Mouse (Mus musculus) liver, adult 2 months (tissue): Measurements from ENCODE around the gene Olfr10. TPM values are rescaled to one million over a fixed set of nuclear protein-coding genes. Genes with fewer than 3 reads are reported as not detected.
A peak's percentile ranks its signal among the peaks of the same experiment; 100 is the strongest.

Experiments
- DNase-seq: peaks from one replicate; pipeline ENCODE4 v3.0.0-alpha.2; 2011; ENCODE audit warnings: low read depth, low spot score; ENCODE audit errors: extremely low read depth
- H3K27ac ChIP-seq: fragments of 200-500 bp; replicated peaks from 2 replicates; pipeline ENCODE4 v1.5.1; 2012; ENCODE audit warnings: low read depth, mild to moderate bottlenecking, control low read depth, inconsistent platforms, low read length; ENCODE audit not compliant: insufficient read depth
- H3K27me3 ChIP-seq: fragments of 200-500 bp; 2 replicates; pipeline ENCODE4 v1.6.1; 2012; ENCODE audit warnings: mild to moderate bottlenecking, moderate library complexity, low read length, inconsistent platforms; ENCODE audit not compliant: control insufficient read depth, insufficient read depth
- H3K36me3 ChIP-seq: fragments of 200-500 bp; 2 replicates; pipeline ENCODE4 v1.6.1; 2012; ENCODE audit warnings: low read length, inconsistent platforms; ENCODE audit not compliant: control insufficient read depth, insufficient read depth
- H3K4me1 ChIP-seq: fragments of 200-500 bp; 2 replicates; pipeline ENCODE4 v1.6.1; 2011; ENCODE audit warnings: low read length; ENCODE audit not compliant: control insufficient read depth, insufficient read depth
- H3K4me3 ChIP-seq: fragments of 200-500 bp; 2 replicates; pipeline ENCODE4 v1.5.1; 2011; ENCODE audit warnings: low read depth, mild to moderate bottlenecking, control low read depth, low read length, moderate library complexity; ENCODE audit not compliant: insufficient read depth
- H3K79me2 ChIP-seq: fragments of 200-500 bp; 2 replicates; pipeline ENCODE4 v1.6.1; 2012; ENCODE audit warnings: inconsistent platforms, mild to moderate bottlenecking, low read length, moderate library complexity; ENCODE audit not compliant: control insufficient read depth, insufficient read depth
- H3K9ac ChIP-seq: fragments of 200-500 bp; 2 replicates; pipeline ENCODE4 v1.6.1; 2012; ENCODE audit warnings: low read depth, mild to moderate bottlenecking, control low read depth, inconsistent platforms, low read length
- CTCF ChIP-seq: fragments of 200-500 bp; IDR thresholded peaks from 2 replicates; pipeline ENCODE4 v1.5.1; 2011; ENCODE audit warnings: low read depth, low read length, control low read depth
- POLR2A ChIP-seq: fragments of 200-500 bp; IDR thresholded peaks from 2 replicates; pipeline ENCODE4 v1.6.1; 2011; ENCODE audit warnings: low read length, control low read depth; ENCODE audit not compliant: insufficient read depth; ENCODE audit errors: extremely low read depth
- WGBS: fragments of 180-500 bp; shearing (Covaris S2); methylation state at CpG from one replicate; pipeline ENCODE4 v1.1.7; 2018; 5-methylcytosine and 5-hydroxymethylcytosine counted together
- polyA plus RNA-seq: library from polyadenylated mRNA; depleted of rRNA; stranded (reverse); fragments of >200 nt; gene quantifications from 2 replicates; pipeline ENCODE4 v1.2.3, GENCODE M21; 2012; rRNA removed
- total RNA-seq: library from RNA; depleted of rRNA; stranded (reverse); fragments of >200 nt; gene quantifications from 2 replicates; pipeline ENCODE4 v1.2.3, GENCODE M21; 2014; rRNA removed

Gene Olfr10
- total RNA-seq (not detected in 2 replicates), polyA plus RNA-seq (not detected in 2 replicates)

DNA sequence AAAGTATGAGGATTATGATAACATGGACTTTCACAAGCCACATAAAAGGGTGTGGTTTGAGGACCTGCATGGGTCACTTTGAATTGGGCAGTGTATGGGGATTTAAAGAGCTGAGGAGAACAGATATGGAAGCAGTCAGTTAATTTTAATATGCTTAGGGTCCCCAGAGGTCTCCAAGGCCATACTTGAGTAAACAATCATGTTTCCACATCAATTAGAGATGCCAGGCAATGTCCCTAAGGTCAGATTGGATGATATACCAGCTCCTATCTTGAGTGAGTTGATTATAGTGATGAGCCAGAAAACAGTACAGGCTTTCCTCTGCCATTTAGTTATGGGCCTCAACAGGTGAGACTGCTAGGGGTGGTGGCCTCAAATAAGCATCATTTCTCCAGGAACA lies at the start of gene Olfr10:
Gene Olfr10 (plus strand): TSS at position 301 of the 400 bp plus-strand sequence.
- Histone ChIP-seq H3K4me1 (no peaks in the 10 kb centered on the region), H3K79me2 (no peaks in the 10 kb centered on the region), H3K36me3 (no peaks in the 10 kb centered on the region), H3K27ac (no peak within 1 kb of the TSS), H3K4me3 (no peak within 1 kb of the TSS), H3K27me3 (no peaks in the 10 kb centered on the region), H3K9ac (no peak within 1 kb of the TSS)
- DNase-seq: no peak
- TF ChIP-seq POLR2A (no peak), CTCF (no peak)

DNA sequence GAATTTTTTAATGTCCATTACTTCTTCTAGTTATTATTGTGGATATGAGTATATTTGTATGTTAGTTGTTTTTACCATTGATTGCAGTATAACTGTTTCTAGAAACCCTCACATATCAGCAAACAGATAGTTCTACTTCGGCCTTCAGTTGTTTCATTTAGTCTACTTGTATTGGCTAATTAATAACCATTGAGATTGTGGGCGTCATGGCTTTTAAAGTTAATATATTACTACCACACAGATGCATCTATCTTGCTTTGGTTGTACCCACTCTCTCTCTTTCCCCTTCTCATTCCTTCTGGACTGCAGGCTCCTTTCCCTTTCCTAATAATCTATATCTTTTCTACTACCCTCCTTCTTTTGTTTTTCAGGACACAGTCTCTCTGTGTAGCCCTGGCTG lies 45.2 kb upstream of the Olfr10 start:
- no peak for TF ChIP-seq CTCF
- no peak for TF ChIP-seq POLR2A
- Histone ChIP-seq H3K79me2 (peaks cover 33% of the 10 kb centered on the region), H3K4me1 (peaks cover 39% of the 10 kb centered on the region), H3K9ac (no peak overlapping the region), H3K27ac (peak overlapping the region; percentile 77), H3K4me3 (no peak overlapping the region), H3K27me3 (no peaks in the 10 kb centered on the region), H3K36me3 (peaks cover 12% of the 10 kb centered on the region)
- 28% methylated on average over 2 of the region's 2 CpGs for WGBS
- peak; percentile 85 for DNase-seq

DNA sequence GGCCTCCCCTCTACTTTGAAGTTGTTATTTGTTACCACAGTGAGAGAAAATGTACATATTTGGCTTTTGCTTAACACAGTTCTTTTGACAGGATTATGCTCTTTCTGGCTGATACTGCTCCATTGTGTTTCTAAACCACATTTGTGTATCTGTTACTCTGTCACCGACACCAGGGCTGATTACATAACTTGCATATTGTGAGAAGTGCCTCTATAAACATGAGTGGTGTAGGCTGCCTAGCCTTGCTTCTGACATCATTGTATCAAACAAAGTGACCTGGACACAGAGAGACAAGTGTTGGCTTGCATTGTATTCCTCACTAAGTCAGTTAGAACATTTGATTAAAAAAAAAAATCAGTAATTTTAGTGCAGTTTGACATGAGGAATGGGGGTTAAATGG lies 44.7 kb upstream of the Olfr10 start:
- peak; percentile 63 for DNase-seq
- no peak overlapping the region for H3K4me3 ChIP-seq
- H3K27me3 ChIP-seq: no peaks in the 10 kb centered on the region
- 0 out of 2 replicates have a peak overlapping the region, but pooled peaks have one; percentile 27 for H3K9ac ChIP-seq
- WGBS: 10% methylated on average over 1 of the region's 1 CpGs
- peak overlapping the region; percentile 77 for H3K27ac ChIP-seq
- peaks cover 39% of the 10 kb centered on the region for H3K4me1 ChIP-seq
- TF ChIP-seq CTCF (no peak), POLR2A (no peak)
- peaks cover 29% of the 10 kb centered on the region for H3K79me2 ChIP-seq
- peaks cover 9% of the 10 kb centered on the region for H3K36me3 ChIP-seq

DNA sequence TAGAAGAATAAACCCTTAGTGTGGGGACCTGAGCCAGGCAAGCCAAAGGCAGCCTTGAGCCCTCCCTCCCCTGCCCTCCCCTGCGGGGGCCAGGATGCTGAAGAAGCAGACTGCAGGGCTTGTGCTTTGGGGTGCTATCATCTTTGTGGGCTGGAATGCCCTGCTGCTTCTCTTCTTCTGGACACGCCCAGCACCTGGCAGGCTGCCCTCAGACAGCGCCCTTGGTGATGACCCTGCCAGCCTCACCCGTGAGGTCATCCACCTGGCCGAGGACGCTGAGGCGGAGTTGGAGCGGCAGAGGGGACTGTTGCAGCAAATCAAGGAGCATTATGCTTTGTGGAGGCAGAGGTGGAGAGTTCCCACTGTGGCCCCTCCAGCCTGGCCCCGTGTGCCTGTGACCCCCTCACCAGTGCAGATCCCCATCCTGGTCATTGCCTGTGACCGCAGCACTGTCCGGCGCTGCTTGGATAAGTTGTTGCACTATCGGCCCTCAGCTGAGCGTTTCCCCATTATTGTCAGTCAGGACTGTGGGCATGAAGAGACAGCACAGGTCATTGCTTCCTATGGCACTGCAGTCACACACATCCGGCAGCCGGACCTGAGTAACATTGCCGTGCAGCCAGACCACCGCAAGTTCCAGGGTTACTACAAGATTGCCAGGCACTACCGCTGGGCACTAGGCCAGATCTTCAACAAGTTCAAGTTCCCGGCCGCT lies 43.8 kb upstream of the Olfr10 start:
- Histone ChIP-seq H3K4me3 (peak overlapping the region; percentile 22; the same call in 1 of the 2 replicates), H3K27ac (peak overlapping the region; percentile 52), H3K79me2 (peaks cover 19% of the 10 kb centered on the region), H3K27me3 (no peaks in the 10 kb centered on the region), H3K4me1 (peaks cover 37% of the 10 kb centered on the region), H3K9ac (peak overlapping the region; percentile 17), H3K36me3 (peaks cover 4% of the 10 kb centered on the region)
- TF ChIP-seq POLR2A (0 out of 2 replicates have a peak, but pooled peaks have one; percentile 6), CTCF (no peak)
- 13% methylated on average over 21 of the region's 21 CpGs for WGBS
- DNase-seq: peak; percentile 87

DNA sequence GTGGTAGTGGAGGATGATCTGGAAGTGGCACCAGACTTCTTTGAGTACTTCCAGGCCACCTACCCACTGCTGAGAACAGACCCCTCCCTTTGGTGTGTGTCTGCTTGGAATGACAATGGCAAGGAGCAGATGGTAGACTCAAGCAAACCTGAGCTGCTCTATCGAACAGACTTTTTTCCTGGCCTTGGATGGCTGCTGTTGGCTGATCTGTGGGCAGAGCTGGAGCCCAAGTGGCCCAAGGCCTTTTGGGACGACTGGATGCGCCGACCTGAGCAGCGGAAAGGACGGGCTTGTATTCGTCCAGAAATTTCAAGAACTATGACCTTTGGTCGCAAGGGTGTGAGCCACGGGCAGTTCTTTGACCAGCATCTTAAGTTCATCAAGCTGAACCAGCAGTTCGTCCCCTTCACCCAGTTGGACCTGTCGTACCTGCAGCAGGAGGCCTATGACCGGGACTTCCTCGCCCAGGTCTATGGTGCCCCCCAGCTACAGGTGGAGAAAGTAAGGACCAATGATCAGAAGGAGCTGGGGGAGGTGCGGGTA lies 43.2 kb upstream of the Olfr10 start:
- peaks cover 19% of the 10 kb centered on the region for H3K79me2 ChIP-seq
- H3K27me3 ChIP-seq: no peaks in the 10 kb centered on the region
- peak overlapping the region; percentile 63 for H3K27ac ChIP-seq
- peaks cover 42% of the 10 kb centered on the region for H3K4me1 ChIP-seq
- H3K36me3 ChIP-seq: peaks cover 4% of the 10 kb centered on the region
- H3K4me3 ChIP-seq: no peak overlapping the region
- 34% methylated on average over 14 of the region's 14 CpGs for WGBS
- H3K9ac ChIP-seq: peak overlapping the region; percentile 6
- peak; percentile 91 for DNase-seq
- TF ChIP-seq POLR2A: no peak
- TF ChIP-seq CTCF: no peak

DNA sequence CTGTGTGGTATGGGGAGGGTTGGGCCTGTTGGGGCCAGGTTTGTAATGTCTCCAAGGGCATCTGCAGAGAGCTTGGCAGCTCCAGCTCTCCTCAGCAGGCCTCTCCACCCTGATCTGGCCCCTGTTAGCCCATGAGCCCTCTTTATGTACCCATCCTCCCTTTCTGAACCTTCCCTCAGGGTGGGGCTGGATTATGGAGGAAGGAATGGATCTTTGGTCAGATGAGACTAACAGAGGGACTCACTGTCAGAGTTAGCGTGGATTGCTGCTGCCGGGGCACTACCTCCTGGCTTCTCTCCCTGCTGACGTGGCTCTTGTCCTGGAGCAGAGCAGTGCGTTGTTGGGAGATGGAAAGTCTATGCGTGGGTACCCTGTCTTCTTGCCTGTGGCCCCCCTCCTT lies 42.3 kb upstream of the Olfr10 start:
- 16% methylated on average over 5 of the region's 5 CpGs for WGBS
- Histone ChIP-seq H3K36me3 (peaks cover 2% of the 10 kb centered on the region), H3K27ac (peak overlapping the region; percentile 63), H3K4me1 (peaks cover 48% of the 10 kb centered on the region), H3K4me3 (no peak overlapping the region), H3K27me3 (no peaks in the 10 kb centered on the region), H3K79me2 (peaks cover 16% of the 10 kb centered on the region), H3K9ac (peak overlapping the region; percentile 6)
- DNase-seq: peak; percentile 50
- no peak for TF ChIP-seq POLR2A
- TF ChIP-seq CTCF: no peak
